13 mouse cellular contexts compared by ENCODE assay signal in the genomic region with DNA sequence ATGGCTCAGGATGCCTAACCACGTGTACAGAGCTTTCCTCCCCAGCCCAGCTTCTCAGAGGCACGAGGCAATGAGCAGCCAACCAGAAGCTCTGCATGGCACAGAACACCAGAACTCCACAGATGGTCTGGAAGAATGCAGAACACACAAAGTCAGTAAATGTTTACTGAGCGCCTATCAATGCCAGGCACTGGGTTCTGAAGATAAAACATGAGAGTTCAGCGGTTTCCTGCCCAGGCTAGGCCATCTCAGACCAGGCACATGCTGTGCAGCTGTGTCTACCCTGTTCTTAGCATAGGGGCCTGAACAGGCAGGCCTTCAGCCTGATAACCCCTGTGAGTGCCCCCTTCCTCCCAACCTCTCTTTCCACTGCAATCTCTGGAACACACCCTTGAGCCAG. TPM values are rescaled to one million over a fixed set of nuclear protein-coding genes. Genes with fewer than 3 reads are reported as not detected.
A peak's percentile ranks its signal among the peaks of the same experiment; 100 is the strongest.
DNase-seq lines count a peak whose midpoint lies in the region; ATAC-seq and TF ChIP-seq lines count a peak whose summit lies in the region.
"Had no signal": no experiment of that assay in that cellular context is flagged by ENCODE, and none has a peak within 500 bp of the region (broad histone marks: within the 10 kb centered on the region; RNA-seq: fewer than 3 reads in every experiment).

No protein-coding gene starts in this region.

- H3K9ac ChIP-seq in hindbrain, embryonic 11.5 days (ENCODE audit: low read depth, low read length), result no peak overlapping the region
- no peak overlapping the region for H3K9ac ChIP-seq in liver, postnatal 0 days (replicated peaks)
- H3K9ac ChIP-seq in midbrain, embryonic 16.5 days (ENCODE audit: low read depth, low read length), result no peak overlapping the region
- H3K9ac ChIP-seq: heart, embryonic 13.5 days had no signal

- no peak for DNase-seq in hindbrain, embryonic 10.5 days (ENCODE audit: low spot score)
- no peak for DNase-seq in hindbrain, embryonic 11.5 days (ENCODE audit: low spot score)
- DNase-seq in G1E (ENCODE audit: low spot score), result peak; percentile 33
- peak; percentile 40 for DNase-seq in liver, postnatal 0 days
- no peak for DNase-seq in gastrocnemius, postnatal 36 days
- no peak for DNase-seq in MN1 (ENCODE audit: low spot score)
- DNase-seq: embryo, embryonic 11 days; lung, adult 18-20 months; thymus, postnatal 36 days had no signal

- 0 out of 2 replicates have a peak, but pooled peaks cover 5% of the 10 kb centered on the region for H3K4me1 ChIP-seq in hindbrain, embryonic 10.5 days (replicated peaks)
- no peaks in the 10 kb centered on the region for H3K4me1 ChIP-seq in hindbrain, embryonic 11.5 days (replicated peaks; ENCODE audit: control insufficient read depth, insufficient read depth, low read length)
- peaks cover 56% of the 10 kb centered on the region for H3K4me1 ChIP-seq in G1E (ENCODE audit: insufficient read depth, low read depth, low read length)
- peaks cover 22% of the 10 kb centered on the region for H3K4me1 ChIP-seq in liver, postnatal 0 days (ENCODE audit: insufficient read depth)
- H3K4me1 ChIP-seq in midbrain, embryonic 16.5 days (ENCODE audit: control insufficient read depth, insufficient read depth, low read length), result no peaks in the 10 kb centered on the region

- no peak overlapping the region for H3K4me3 ChIP-seq in hindbrain, embryonic 10.5 days
- no peak overlapping the region for H3K4me3 ChIP-seq in hindbrain, embryonic 11.5 days (ENCODE audit: low read depth, low read length)
- H3K4me3 ChIP-seq in G1E (ENCODE audit: low read depth, low read length), result no peak overlapping the region
- no peak overlapping the region for H3K4me3 ChIP-seq in liver, postnatal 0 days (ENCODE audit: low read depth, low read length)
- H3K4me3 ChIP-seq in midbrain, embryonic 16.5 days (ENCODE audit: low read depth, low read length), result no peak overlapping the region
- H3K4me3 ChIP-seq: heart, embryonic 13.5 days had no signal

- ATAC-seq in hindbrain, embryonic 11.5 days (ENCODE audit: low FRiP score), result no peak
- peak; percentile 92 for ATAC-seq in G1E (ENCODE audit: extremely low read depth, insufficient number of reproducible peaks, low FRiP score, poor library complexity, severe bottlenecking)
- peak; percentile 75 for ATAC-seq in erythroid progenitor cell, adult 5-6 weeks (replicated peaks; ENCODE audit: low FRiP score, poor library complexity, severe bottlenecking)
- ATAC-seq in liver, postnatal 0 days, result peak; percentile 95
- ATAC-seq in midbrain, embryonic 16.5 days, result no peak
- ATAC-seq: hindbrain, postnatal 0 days had no signal

- peak; percentile 95 for TF ChIP-seq EP300 in liver, postnatal 0 days (IDR thresholded peaks at IDR 0.05; ENCODE audit: low read depth)

- H3K27me3 ChIP-seq in hindbrain, embryonic 10.5 days (ENCODE audit: insufficient read depth, poor library complexity, severe bottlenecking), result no peaks in the 10 kb centered on the region
- H3K27me3 ChIP-seq in hindbrain, embryonic 11.5 days (ENCODE audit: control insufficient read depth, insufficient read depth, low read length), result no peaks in the 10 kb centered on the region
- H3K27me3 ChIP-seq in G1E (ENCODE audit: insufficient read depth, low read length), result no peaks in the 10 kb centered on the region; the same call in 1 of the 2 replicates
- H3K27me3 ChIP-seq in liver, postnatal 0 days (ENCODE audit: insufficient read depth, low read length), result no peaks in the 10 kb centered on the region
- H3K27me3 ChIP-seq in midbrain, embryonic 16.5 days (ENCODE audit: control insufficient read depth, insufficient read depth, low read depth, low read length), result no peaks in the 10 kb centered on the region

- TF ChIP-seq CTCF in G1E (IDR thresholded peaks at IDR 0.05; ENCODE audit: low read depth, low read length), result no peak
- TF ChIP-seq CTCF in liver, postnatal 0 days (IDR thresholded peaks at IDR 0.05; ENCODE audit: low read depth), result no peak

- peak overlapping the region; percentile 45; the same call in 1 of the 2 replicates for H3K27ac ChIP-seq in hindbrain, embryonic 10.5 days
- no peak overlapping the region for H3K27ac ChIP-seq in hindbrain, embryonic 11.5 days (ENCODE audit: low read depth, low read length)
- H3K27ac ChIP-seq in liver, postnatal 0 days (ENCODE audit: low read depth), result peak overlapping the region; percentile 84
- no peak overlapping the region for H3K27ac ChIP-seq in midbrain, embryonic 16.5 days (ENCODE audit: low read length)
- H3K27ac ChIP-seq: heart, embryonic 13.5 days; hindbrain, postnatal 0 days had no signal

- intact Hi-C loops in gastrocnemius, postnatal 36 days (cut with DNase I), result no loop called here

- 80% methylated on average over 4 of the region's 4 CpGs for WGBS in hindbrain, embryonic 10.5 days
- 84% methylated on average over 4 of the region's 4 CpGs for WGBS in hindbrain, embryonic 11.5 days
- 25% methylated on average over 4 of the region's 4 CpGs for WGBS in liver, postnatal 0 days (ENCODE audit: insufficient replicate concordance)
- WGBS in midbrain, embryonic 16.5 days, result 86% methylated on average over 4 of the region's 4 CpGs

- no peaks in the 10 kb centered on the region for H3K9me3 ChIP-seq in hindbrain, embryonic 10.5 days
- no peaks in the 10 kb centered on the region for H3K9me3 ChIP-seq in hindbrain, embryonic 11.5 days (ENCODE audit: control insufficient read depth, low read length)
- H3K9me3 ChIP-seq in G1E (replicated peaks), result no peaks in the 10 kb centered on the region
- no peaks in the 10 kb centered on the region for H3K9me3 ChIP-seq in liver, postnatal 0 days (ENCODE audit: low read length)
- no peaks in the 10 kb centered on the region for H3K9me3 ChIP-seq in midbrain, embryonic 16.5 days (replicated peaks; ENCODE audit: control insufficient read depth, low read length, poor library complexity, severe bottlenecking)
- H3K9me3 ChIP-seq: heart, embryonic 13.5 days had no signal

- H3K4me2 ChIP-seq in hindbrain, embryonic 11.5 days (replicated peaks; ENCODE audit: low read depth, low read length), result no peak overlapping the region
- no peak overlapping the region for H3K4me2 ChIP-seq in liver, postnatal 0 days (ENCODE audit: low read depth, low read length)
- H3K4me2 ChIP-seq in midbrain, embryonic 16.5 days (ENCODE audit: low read length), result no peak overlapping the region
- H3K4me2 ChIP-seq: heart, embryonic 13.5 days had no signal

- H3K36me3 ChIP-seq in hindbrain, embryonic 10.5 days, result no peaks in the 10 kb centered on the region
- H3K36me3 ChIP-seq in hindbrain, embryonic 11.5 days (ENCODE audit: control insufficient read depth, insufficient read depth, low read length), result no peaks in the 10 kb centered on the region
- H3K36me3 ChIP-seq in G1E (replicated peaks), result no peaks in the 10 kb centered on the region
- H3K36me3 ChIP-seq in liver, postnatal 0 days (replicated peaks; ENCODE audit: insufficient read depth, low read length), result no peaks in the 10 kb centered on the region
- H3K36me3 ChIP-seq in midbrain, embryonic 16.5 days (ENCODE audit: control insufficient read depth, insufficient read depth, low read length), result no peaks in the 10 kb centered on the region
- H3K36me3 ChIP-seq: heart, embryonic 13.5 days had no signal

RNA-seq across cellular contexts. Expression of gene Tent5c, which starts 59.5 kb away (rescaled TPM):
- polyA plus RNA-seq in hindbrain, embryonic 10.5 days (2016; fragmentation: Nextera tagmentation; extraction: Ambion mirVana), result 2.0 and 2.2 TPM in 2 replicates
- 2.7 and 3.0 TPM in 2 replicates for polyA plus RNA-seq in hindbrain, embryonic 11.5 days (2014; fragmentation: Nextera tagmentation; extraction: Ambion mirVana)
- total RNA-seq in G1E (2014; fragmentation: Nextera tagmentation), result 58.5 and 74.4 TPM in 2 replicates
- 73.5 and 81.3 TPM in 2 replicates for total RNA-seq in G1E (2017)
- polyA plus RNA-seq in G1E (2012), result 6.1 and 6.2 TPM in 2 replicates
- 149 and 155 TPM in 2 replicates for total RNA-seq in erythroid progenitor cell, adult 5-6 weeks (2015; ENCODE audit: low replicate concordance)
- 207 and 233 TPM in 2 replicates for total RNA-seq in erythroid progenitor cell, adult 5-6 weeks (2017; ENCODE audit: low replicate concordance)
- 30.7 and 32.5 TPM in 2 replicates for polyA plus RNA-seq in liver, postnatal 0 days (2015; fragmentation: Nextera tagmentation; extraction: Ambion mirVana)
- total RNA-seq in gastrocnemius, postnatal 36 days (2021), result 1 to 10 TPM; 1.4 to 1.8 TPM
- polyA plus RNA-seq in midbrain, embryonic 16.5 days (2015; fragmentation: Nextera tagmentation; extraction: Ambion mirVana), result 3.7 and 4.8 TPM in 2 replicates

Comparison
In these comparisons a context has a peak if more than half of its experiments do, and no peak if none do; other contexts are left out.
1. H3K27ac ChIP-seq: peak in hindbrain, embryonic 10.5 days (single experiment) and liver, postnatal 0 days (single experiment); none in hindbrain, embryonic 11.5 days (single experiment) and midbrain, embryonic 16.5 days (single experiment).
2. DNase-seq: peak in G1E (single experiment) and liver, postnatal 0 days (single experiment); none in hindbrain, embryonic 10.5 days (single experiment), hindbrain, embryonic 11.5 days (single experiment), gastrocnemius, postnatal 36 days (0 of 2) and MN1 (single experiment).
3. ATAC-seq: peak in G1E (single experiment), erythroid progenitor cell, adult 5-6 weeks (single experiment) and liver, postnatal 0 days (single experiment); none in hindbrain, embryonic 11.5 days (single experiment) and midbrain, embryonic 16.5 days (single experiment).